Comparison of ENCODE assay signal across 8 mouse cellular contexts in genomic region chr12:102181799-102182357, GRCm38 (mm10). TPM values are rescaled to one million over a fixed set of nuclear protein-coding genes. Genes with fewer than 3 reads are reported as not detected.
DNase-seq lines count a peak whose midpoint lies in the region; ATAC-seq and TF ChIP-seq lines count a peak whose summit lies in the region.

No protein-coding gene starts in this region.

- no peak overlapping the region for H3K4me2 ChIP-seq in kidney, embryonic 14.5 days (replicated peaks; ENCODE audit: low read depth, low read length)

- WGBS in kidney, embryonic 14.5 days, result 46% methylated on average over 5 of the region's 5 CpGs

- H3K4me1 ChIP-seq in kidney, embryonic 14.5 days (ENCODE audit: control insufficient read depth, insufficient read depth, low read length), result no peaks in the 10 kb centered on the region

- H3K79me2 ChIP-seq in C2C12 (ENCODE audit: control insufficient read depth, insufficient read depth), result no peaks in the 10 kb centered on the region

- H3K27me3 ChIP-seq in C2C12 (ENCODE audit: control insufficient read depth, insufficient read depth, insufficient read length), result peaks cover 28% of the 10 kb centered on the region
- no peaks in the 10 kb centered on the region for H3K27me3 ChIP-seq in kidney, embryonic 14.5 days (ENCODE audit: control insufficient read depth, insufficient read depth, low read length)

- DNase-seq in ES-CJ7 (ENCODE audit: low read depth, low spot score), result peak; percentile 34
- peak; percentile 29 for DNase-seq in cerebellum, adult 8-10 months
- peak; percentile 52 for DNase-seq in gastrocnemius, adult 2 months
- peak; percentile 83 for DNase-seq in lung, postnatal 10 days
- DNase-seq in spleen, adult 12 weeks (ENCODE audit: low spot score), result peak; percentile 35
- no peak for DNase-seq in Muller cell, postnatal 12 days (ENCODE audit: inconsistent ontology term)

- peak; percentile 51 for TF ChIP-seq CTCF in C2C12 (IDR thresholded peaks at IDR 0.05; ENCODE audit: control insufficient read depth, insufficient read depth, insufficient read length)
- peak; percentile 76 for TF ChIP-seq CTCF in gastrocnemius, adult 2 months (IDR thresholded peaks at IDR 0.05)

- H3K79me3 ChIP-seq in C2C12 (ENCODE audit: low read depth), result no peaks in the 10 kb centered on the region

- intact Hi-C loops in gastrocnemius, adult 2 months (cut with DNase I), result loop anchor here (10.0 kb wide), 2 partner anchors 163 to 203 kb away; no protein-coding TSS in a partner anchor

- no peaks in the 10 kb centered on the region for H3K9me3 ChIP-seq in kidney, embryonic 14.5 days (ENCODE audit: control insufficient read depth, low read length)

- no peak overlapping the region for H3ac ChIP-seq in C2C12 (ENCODE audit: control insufficient read depth, insufficient read length, low read depth)

- H3K9ac ChIP-seq in kidney, embryonic 14.5 days (ENCODE audit: low read depth, low read length), result no peak overlapping the region

- ATAC-seq in kidney, embryonic 14.5 days (ENCODE audit: low FRiP score, low TSS enrichment), result peak; percentile 16; the same call in 1 of the 2 replicates

- no peak overlapping the region for H3K4me3 ChIP-seq in C2C12 (ENCODE audit: insufficient read depth, poor library complexity, severe bottlenecking)
- H3K4me3 ChIP-seq in gastrocnemius, adult 2 months, result no peak overlapping the region
- H3K4me3 ChIP-seq in kidney, embryonic 14.5 days (ENCODE audit: low read length), result no peak overlapping the region

- H3K36me3 ChIP-seq in C2C12 (ENCODE audit: control insufficient read depth, insufficient read depth), result no peaks in the 10 kb centered on the region
- no peaks in the 10 kb centered on the region for H3K36me3 ChIP-seq in kidney, embryonic 14.5 days (ENCODE audit: control insufficient read depth, insufficient read depth, low read length)

- H3K27ac ChIP-seq in gastrocnemius, adult 2 months, result no peak overlapping the region
- H3K27ac ChIP-seq in kidney, embryonic 14.5 days (ENCODE audit: low read depth, low read length), result no peak overlapping the region

TF ChIP-seq in C2C12, 6 proteins besides CTCF, POLR2A, EP300 and RAD21:
- no peak for TF ChIP-seq MAX (IDR thresholded peaks at IDR 0.05)
- no peak for TF ChIP-seq FOSL1 (IDR thresholded peaks at IDR 0.05; ENCODE audit: insufficient read depth, low read length, poor library complexity, severe bottlenecking)

RNA-seq across cellular contexts. Expression of gene Slc24a4, which starts 53.3 kb away (rescaled TPM):
- polyA plus RNA-seq in C2C12 (2012; fragmentation: generic; extraction: Trizol), result not detected
- not detected for total RNA-seq in gastrocnemius, adult 2 months (2021)
- not detected in 2 replicates for polyA plus RNA-seq in kidney, embryonic 14.5 days (2014; fragmentation: Nextera tagmentation; extraction: Ambion mirVana)
